Mouse (Mus musculus) heart, postnatal 0 days (tissue): Measurements from ENCODE around the gene Elmod1. TPM values are rescaled to one million over a fixed set of nuclear protein-coding genes. Genes with fewer than 3 reads are reported as not detected.

Source experiments
- ATAC-seq: fragments of 200-750 bp; cut with Nextera tagmentation; 2 replicates; pipeline ENCODE4 v1.8.0; 2017; ENCODE audit warnings: low read depth, moderate number of reproducible peaks, moderate library complexity; ENCODE audit not compliant: insufficient read depth
- DNase-seq: peaks from one replicate; pipeline ENCODE4 v3.0.0-alpha.2; 2016; ENCODE audit warnings: low spot score
- H3K27ac ChIP-seq: fragments of 300-500 bp; sonication (generic); 2 replicates; pipeline ENCODE4 v1.5.1; 2014; ENCODE audit warnings: low read depth, mild to moderate bottlenecking
- H3K27me3 ChIP-seq: fragments of 300-500 bp; sonication (generic); 2 replicates; pipeline ENCODE4 v1.6.1; 2014; ENCODE audit warnings: low read length, mixed read lengths; ENCODE audit not compliant: control insufficient read depth, insufficient read depth
- H3K36me3 ChIP-seq: fragments of 300-500 bp; sonication (generic); replicated peaks from 2 replicates; pipeline ENCODE4 v1.6.1; 2014; ENCODE audit warnings: low read length, mixed read lengths; ENCODE audit not compliant: control insufficient read depth, insufficient read depth
- H3K4me1 ChIP-seq: fragments of 300-500 bp; sonication (generic); 2 replicates; pipeline ENCODE4 v1.6.1; 2014; ENCODE audit warnings: antibody characterized with exemption; ENCODE audit not compliant: control insufficient read depth, insufficient read depth
- H3K4me2 ChIP-seq: fragments of 300-500 bp; sonication (generic); 2 replicates; pipeline ENCODE4 v1.6.1; 2014; ENCODE audit warnings: low read depth, mild to moderate bottlenecking, low read length, moderate library complexity
- H3K4me3 ChIP-seq: fragments of 300-500 bp; sonication (generic); 2 replicates; pipeline ENCODE4 v1.5.1; 2014; ENCODE audit warnings: low read depth, low read length
- H3K9ac ChIP-seq: fragments of 300-500 bp; sonication (generic); replicated peaks from 2 replicates; pipeline ENCODE4 v1.6.1; 2014; ENCODE audit warnings: low read depth, low read length, mixed read lengths
- H3K9me3 ChIP-seq: fragments of 300-500 bp; sonication (generic); replicated peaks from 2 replicates; pipeline ENCODE4 v1.6.1; 2016; ENCODE audit warnings: low read length; ENCODE audit not compliant: control insufficient read depth
- CTCF ChIP-seq: IDR thresholded peaks from 2 replicates; pipeline ENCODE4 v1.5.1; 2016; ENCODE audit warnings: antibody characterized with exemption, control low read depth, low read depth
- EP300 ChIP-seq: IDR thresholded peaks from 2 replicates; pipeline ENCODE4 v1.6.1; 2016; ENCODE audit warnings: antibody characterized with exemption, low read depth
- WGBS: fragments of 180-500 bp; shearing (Covaris S2); extraction: QIAGEN DNeasy Blood & Tissue Kit; methylation state at CpG from one replicate; pipeline ENCODE4 v1.1.7; 2014; 5-methylcytosine and 5-hydroxymethylcytosine counted together
- polyA plus RNA-seq: library from polyadenylated mRNA; unstranded; fragments of >200 nt; fragmentation: Nextera tagmentation; extraction: Ambion mirVana; gene quantifications from 2 replicates; pipeline ENCODE4 v1.2.1, GENCODE M21; 2015
- total RNA-seq: library from RNA; depleted of rRNA; stranded (reverse); fragments of >200 nt; gene quantifications from 2 replicates; pipeline ENCODE4 v1.2.3, GENCODE M21; 2014; ENCODE audit warnings: low replicate concordance

Gene Elmod1
- total and polyA plus RNA-seq, 2 experiments from 2014 or later: 0.30 to 0.53 TPM

DNA sequence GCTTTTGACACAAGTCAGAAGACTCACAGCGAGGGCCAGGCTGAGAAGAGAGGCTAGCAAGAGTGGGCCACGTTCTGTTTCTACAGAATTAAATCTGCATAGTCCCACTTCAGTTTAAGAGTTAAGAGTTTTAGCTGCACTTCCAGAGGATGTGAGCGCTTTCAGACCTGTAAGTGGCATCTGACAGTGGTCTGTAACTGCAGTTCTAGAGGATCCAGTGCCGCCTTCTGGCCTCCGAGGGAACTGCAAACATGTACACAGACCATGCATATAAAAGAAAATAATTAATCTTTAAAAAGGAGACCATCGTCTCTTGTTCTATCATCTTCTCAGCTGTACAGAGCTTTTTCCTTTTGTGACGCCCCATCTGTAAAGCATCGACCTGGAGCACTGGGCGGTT, 9.8 kb upstream of the Elmod1 start:
- no peak overlapping the region for H3K27ac ChIP-seq
- H3K4me2 ChIP-seq: no peak overlapping the region
- no peak overlapping the region for H3K4me3 ChIP-seq
- peak; percentile 61 for TF ChIP-seq CTCF
- TF ChIP-seq EP300: no peak
- no peaks in the 10 kb centered on the region for H3K9me3 ChIP-seq
- WGBS: 35% methylated on average over 9 of the region's 9 CpGs
- H3K27me3 ChIP-seq: no peaks in the 10 kb centered on the region
- ATAC-seq (no peak), DNase-seq (peak; percentile 13)
- no peaks in the 10 kb centered on the region for H3K4me1 ChIP-seq
- no peak overlapping the region for H3K9ac ChIP-seq
- H3K36me3 ChIP-seq: no peaks in the 10 kb centered on the region

DNA sequence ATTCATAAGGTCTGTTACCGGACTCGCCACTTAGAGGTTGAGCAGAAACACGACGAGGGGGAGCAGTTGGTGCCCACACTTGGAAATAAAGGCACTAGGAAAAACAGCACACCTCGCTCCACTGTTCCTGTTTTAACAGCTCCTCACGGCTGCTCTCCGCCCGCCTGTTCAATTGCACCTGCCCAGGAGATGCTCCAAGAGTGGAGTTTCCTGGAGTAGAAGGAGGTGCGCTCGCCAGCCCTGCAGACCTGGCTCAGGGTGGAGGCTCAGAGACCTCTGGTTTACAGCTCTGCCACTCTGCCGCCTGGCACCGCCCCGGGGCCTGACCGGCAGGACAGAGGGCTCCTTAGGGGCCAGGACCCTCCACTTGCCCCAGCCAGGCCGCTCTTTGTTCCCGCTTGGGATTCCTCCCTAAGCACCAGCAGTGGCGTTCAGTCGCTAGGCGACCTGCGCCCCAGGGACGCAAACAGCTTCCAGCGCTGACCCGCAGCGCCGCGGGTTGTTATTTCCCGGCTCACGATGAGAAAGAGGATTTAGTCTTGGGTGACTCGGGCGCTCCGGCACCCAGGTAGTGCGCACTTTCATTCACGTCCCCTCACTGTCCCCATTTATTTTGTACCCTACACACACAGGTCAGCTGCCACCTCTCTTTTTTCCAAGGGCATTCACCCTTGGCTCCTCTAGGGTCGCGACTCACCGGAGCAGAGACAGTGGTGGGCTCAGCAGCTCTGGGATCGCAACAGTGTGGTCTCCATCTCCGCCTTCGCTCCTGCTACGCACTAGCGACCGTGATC, 576 bp downstream of the Elmod1 start:
- ATAC-seq (peak; percentile 47; the same call in 1 of the 2 replicates), DNase-seq (no peak)
- no peaks in the 10 kb centered on the region for H3K36me3 ChIP-seq
- TF ChIP-seq EP300 (no peak), CTCF (no peak)
- H3K9ac ChIP-seq: no peak overlapping the region
- H3K4me1 ChIP-seq: peaks cover 9% of the 10 kb centered on the region; the same call in 1 of the 2 replicates
- H3K9me3 ChIP-seq: no peaks in the 10 kb centered on the region
- 3% methylated on average over 42 of the region's 42 CpGs for WGBS
- no peak overlapping the region for H3K27ac ChIP-seq
- H3K4me3 ChIP-seq: peak overlapping the region; percentile 50
- H3K27me3 ChIP-seq: peaks cover 37% of the 10 kb centered on the region
- peak overlapping the region; percentile 81 for H3K4me2 ChIP-seq

DNA sequence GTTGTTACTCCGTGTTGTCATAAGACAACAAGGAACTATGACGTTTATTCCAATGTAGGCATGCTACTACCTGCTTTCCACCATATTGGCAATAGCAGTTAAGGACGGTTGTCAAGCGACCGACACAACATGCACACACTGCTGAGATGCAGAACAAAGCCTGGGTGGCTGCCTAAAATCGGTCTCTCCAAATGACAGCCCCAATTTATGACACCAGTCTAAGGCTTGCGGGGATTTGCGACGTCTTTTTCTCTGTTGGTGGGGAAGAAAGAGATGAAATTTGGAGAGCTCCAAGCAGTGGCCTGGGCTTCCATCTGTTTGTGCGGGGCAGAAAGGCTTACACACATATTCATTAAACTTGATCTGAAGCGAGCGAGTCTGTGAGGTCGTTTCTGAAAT, 1.2 kb downstream of the Elmod1 start:
- no peak overlapping the region for H3K4me2 ChIP-seq
- DNase-seq (no peak), ATAC-seq (no peak)
- H3K27me3 ChIP-seq: peaks cover 37% of the 10 kb centered on the region
- H3K9ac ChIP-seq: no peak overlapping the region
- no peak overlapping the region for H3K27ac ChIP-seq
- no peaks in the 10 kb centered on the region for H3K9me3 ChIP-seq
- 36% methylated on average over 13 of the region's 13 CpGs for WGBS
- TF ChIP-seq EP300 (no peak), CTCF (no peak)
- H3K4me3 ChIP-seq: no peak overlapping the region
- H3K4me1 ChIP-seq: peaks cover 9% of the 10 kb centered on the region; the same call in 1 of the 2 replicates
- H3K36me3 ChIP-seq: no peaks in the 10 kb centered on the region

DNA sequence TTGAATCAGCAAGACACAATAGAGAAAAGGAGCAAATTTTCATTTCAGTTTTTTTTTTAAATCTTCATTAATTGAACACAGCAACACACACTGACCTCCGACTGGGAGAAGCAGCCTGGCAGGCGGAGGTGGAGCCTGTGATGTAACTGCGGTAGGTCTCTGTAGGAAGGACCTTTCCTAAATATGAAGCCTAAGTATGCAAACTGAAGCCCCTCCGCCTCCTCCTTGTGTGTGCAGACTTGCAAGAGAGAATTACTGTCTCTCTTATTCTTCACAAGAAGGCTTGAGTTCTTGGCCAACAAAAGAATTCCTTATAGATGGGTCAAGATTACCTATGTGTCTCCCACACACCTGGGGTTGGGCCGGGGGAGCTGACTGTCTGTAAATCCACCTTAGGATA, 1.9 kb downstream of the Elmod1 start:
- WGBS: 65% methylated on average over 5 of the region's 5 CpGs
- no peaks in the 10 kb centered on the region for H3K36me3 ChIP-seq
- H3K9me3 ChIP-seq: no peaks in the 10 kb centered on the region
- no peak overlapping the region for H3K27ac ChIP-seq
- no peak for TF ChIP-seq CTCF
- TF ChIP-seq EP300: no peak
- peaks cover 9% of the 10 kb centered on the region; the same call in 1 of the 2 replicates for H3K4me1 ChIP-seq
- no peak for ATAC-seq
- DNase-seq: no peak
- no peak overlapping the region for H3K4me3 ChIP-seq
- peaks cover 35% of the 10 kb centered on the region for H3K27me3 ChIP-seq
- H3K9ac ChIP-seq: no peak overlapping the region
- H3K4me2 ChIP-seq: no peak overlapping the region

DNA sequence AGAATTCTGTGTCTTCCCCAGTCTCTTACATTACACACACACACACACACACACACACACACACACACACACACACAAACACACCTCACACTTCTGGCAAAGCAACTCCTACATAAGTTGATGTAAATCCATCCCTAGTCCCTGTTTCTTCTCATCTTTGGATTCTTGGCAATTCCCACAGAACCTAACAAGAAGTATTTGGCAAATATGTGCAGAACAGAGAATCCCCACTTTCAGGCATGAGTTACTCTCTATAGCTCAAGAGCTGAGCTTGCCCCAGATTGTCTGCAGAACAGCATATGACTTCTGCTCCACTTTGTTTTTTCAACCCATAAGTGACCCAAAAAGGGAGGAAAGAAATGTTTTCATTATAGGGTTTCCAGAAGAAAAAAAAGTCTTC, 2.7 kb downstream of the Elmod1 start:
- ATAC-seq (no peak), DNase-seq (no peak)
- H3K27me3 ChIP-seq: peaks cover 34% of the 10 kb centered on the region
- H3K36me3 ChIP-seq: no peaks in the 10 kb centered on the region
- no peak overlapping the region for H3K4me3 ChIP-seq
- no peak overlapping the region for H3K4me2 ChIP-seq
- H3K9me3 ChIP-seq: no peaks in the 10 kb centered on the region
- no peak for TF ChIP-seq CTCF
- no peak for TF ChIP-seq EP300
- no peak overlapping the region for H3K9ac ChIP-seq
- H3K27ac ChIP-seq: no peak overlapping the region
- peaks cover 9% of the 10 kb centered on the region; the same call in 1 of the 2 replicates for H3K4me1 ChIP-seq
